Mouse (Mus musculus): ENCODE measurements at regions not wholly inside any gene's neighbourhood (a gene's known extent, or its start where the extent isn't known, plus 50 kb on each side); places are given as distances from the start of the nearest gene placed in this dataset.

DNA sequence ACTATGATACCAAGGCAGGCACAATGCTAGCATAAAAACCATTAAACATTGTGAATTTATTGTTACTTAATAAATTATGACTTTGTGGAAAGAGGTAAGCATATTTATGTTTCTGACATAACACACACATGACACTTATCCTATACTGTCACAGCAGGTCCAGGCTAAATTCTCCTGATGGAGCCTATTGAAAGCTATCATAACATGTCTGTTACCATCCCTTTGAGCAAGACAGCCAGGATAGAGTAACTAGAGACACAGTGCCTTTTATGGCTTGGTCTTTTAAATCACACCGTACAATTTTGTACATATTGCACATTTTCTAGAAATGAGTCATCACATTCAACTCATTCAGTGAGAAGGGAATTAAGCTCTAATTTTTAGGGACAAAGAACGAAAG is 67.8 kb upstream of the Adgra3 start:
- no peak for DNase-seq (ENCODE audit: extremely low spot score in 1 of 2, low spot score in 1 of 2)

DNA sequence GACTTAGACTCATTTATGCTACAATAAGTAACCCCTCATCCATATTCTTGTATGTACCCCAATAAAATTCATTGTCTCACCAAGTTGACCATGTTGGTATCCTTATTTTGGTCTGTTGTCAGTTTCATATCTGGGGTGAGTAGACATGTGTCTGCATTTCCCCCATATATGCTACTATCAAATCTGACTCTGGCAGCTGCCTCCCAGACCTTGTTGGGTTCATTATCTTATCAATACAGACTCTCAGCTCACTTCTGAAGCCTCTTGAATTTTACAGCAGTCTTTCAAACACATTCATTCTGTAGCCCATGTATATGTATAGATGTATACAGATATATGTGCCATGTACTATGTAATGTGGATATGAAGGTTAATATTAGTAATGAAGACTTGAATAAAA is 67.4 kb upstream of the Adgra3 start:
- no peak for DNase-seq (ENCODE audit: extremely low spot score in 1 of 2, low spot score in 1 of 2)

DNA sequence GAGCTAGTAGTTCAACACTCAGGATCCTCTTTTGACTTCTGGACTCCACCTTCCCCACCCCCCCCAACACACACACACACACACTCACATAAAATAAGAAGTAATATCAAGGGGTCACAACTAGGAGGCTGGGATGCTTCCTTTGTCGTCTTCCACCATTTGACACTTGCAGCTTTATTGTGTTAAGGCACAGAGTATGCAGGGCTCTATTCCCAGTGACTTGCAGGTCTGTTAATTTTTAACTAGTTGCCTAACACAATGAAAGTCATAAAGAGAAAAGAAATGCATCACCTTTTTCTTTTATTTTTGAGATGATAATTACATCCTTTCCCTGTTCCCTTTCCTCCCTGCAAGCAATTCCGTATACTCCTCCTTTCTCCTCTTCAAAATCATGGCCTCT is 66.9 kb upstream of the Adgra3 start:
- no peak for DNase-seq (ENCODE audit: extremely low spot score in 1 of 2, low spot score in 1 of 2)

DNA sequence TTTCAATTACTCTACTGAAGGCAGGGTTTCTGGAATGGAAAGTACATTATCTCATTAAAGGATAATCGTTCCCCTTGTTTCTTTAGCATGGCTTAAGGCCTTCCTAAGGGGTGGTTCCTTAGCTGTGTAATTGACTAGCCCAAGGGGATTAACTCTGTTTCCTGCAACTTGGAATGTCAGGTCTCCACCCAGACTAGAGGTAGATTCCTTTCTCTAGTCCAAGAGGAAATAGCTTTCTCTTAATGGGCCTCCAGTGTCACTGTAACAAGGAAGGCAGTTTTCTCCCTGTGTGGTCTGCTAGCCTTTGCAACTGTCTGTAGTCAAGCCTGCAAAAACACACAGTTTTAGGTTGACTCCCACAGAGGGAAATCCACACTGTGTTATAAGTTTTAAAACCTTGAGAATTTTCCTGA is 64.0 kb upstream of the Adgra3 start:
- no peak for DNase-seq (ENCODE audit: extremely low spot score in 1 of 2, low spot score in 1 of 2)

DNA sequence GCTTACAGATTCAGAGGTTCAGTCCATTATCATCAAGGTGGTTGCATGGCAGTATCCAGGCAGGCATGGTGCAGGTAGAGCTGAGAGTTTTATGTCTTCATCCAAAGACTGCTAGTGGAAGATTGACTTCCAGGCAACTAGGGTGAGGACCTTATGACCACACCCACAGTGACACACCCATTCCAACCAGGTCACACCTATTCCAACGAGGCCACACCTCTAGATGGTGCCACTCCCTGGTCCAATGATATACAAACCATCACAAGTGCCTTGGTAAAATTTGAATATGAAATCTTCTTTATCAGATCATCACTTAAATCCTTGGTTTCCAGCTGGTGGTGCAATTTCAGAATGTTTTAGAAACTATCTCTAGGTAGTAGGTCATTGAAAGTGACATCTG is 61.1 kb upstream of the Adgra3 start:
- no peak for DNase-seq (ENCODE audit: extremely low spot score in 1 of 2, low spot score in 1 of 2)
